Mouse (Mus musculus): Measurements from ENCODE around the gene Arhgap22. TPM values are rescaled to one million over a fixed set of nuclear protein-coding genes. Genes with fewer than 3 reads are reported as not detected.

Gene Arhgap22
- polyA plus RNA-seq, 1 experiment from 2014 or later: 1.8 TPM

- no peak overlapping the region for H3K9ac ChIP-seq (ENCODE audit: low read length)
- WGBS: 92% methylated on average over 5 of the region's 5 CpGs
- H3K36me3 ChIP-seq (ENCODE audit: control insufficient read depth, insufficient read depth, low read length): no peaks in the 10 kb centered on the region
- no peaks in the 10 kb centered on the region for H3K9me3 ChIP-seq (ENCODE audit: control insufficient read depth, low read length)
- no peak overlapping the region for H3K4me2 ChIP-seq (ENCODE audit: low read depth, low read length, severe bottlenecking)
- no peaks in the 10 kb centered on the region for H3K4me1 ChIP-seq (replicated peaks; ENCODE audit: control insufficient read depth, insufficient read depth, low read length)
- H3K4me3 ChIP-seq (ENCODE audit: low read depth, low read length): no peak overlapping the region
- ATAC-seq (replicated peaks; ENCODE audit: low FRiP score): no peak
- H3K27ac ChIP-seq (ENCODE audit: low read depth, low read length): no peak overlapping the region
- H3K27me3 ChIP-seq (ENCODE audit: control insufficient read depth, insufficient read depth, low read length): no peaks in the 10 kb centered on the region
- DNase-seq (ENCODE audit: low spot score): peak; percentile 36
Observed at GRCm38 (mm10) chr14:33363611-33364010, 149.8 kb downstream of the Arhgap22 start.

- Histone ChIP-seq H3K27ac (ENCODE audit: low read depth, low read length) (no peak overlapping the region), H3K9me3 (ENCODE audit: control insufficient read depth, low read length) (no peaks in the 10 kb centered on the region), H3K4me2 (ENCODE audit: low read depth, low read length, severe bottlenecking) (no peak overlapping the region), H3K36me3 (ENCODE audit: control insufficient read depth, insufficient read depth, low read length) (no peaks in the 10 kb centered on the region), H3K9ac (ENCODE audit: low read length) (no peak overlapping the region), H3K4me1 (replicated peaks; ENCODE audit: control insufficient read depth, insufficient read depth, low read length) (no peaks in the 10 kb centered on the region), H3K27me3 (ENCODE audit: control insufficient read depth, insufficient read depth, low read length) (no peaks in the 10 kb centered on the region), H3K4me3 (ENCODE audit: low read depth, low read length) (no peak overlapping the region)
- 84% methylated on average over 2 of the region's 2 CpGs for WGBS
- no peak for ATAC-seq (replicated peaks; ENCODE audit: low FRiP score)
- peak; percentile 30 for DNase-seq (ENCODE audit: low spot score)
Observed at GRCm38 (mm10) chr14:33364061-33364460, 150.2 kb downstream of the Arhgap22 start.

- ATAC-seq (replicated peaks; ENCODE audit: low FRiP score): no peak
- peak; percentile 51 for DNase-seq (ENCODE audit: low spot score)
- no peaks in the 10 kb centered on the region for H3K36me3 ChIP-seq (ENCODE audit: control insufficient read depth, insufficient read depth, low read length)
- H3K27me3 ChIP-seq (ENCODE audit: control insufficient read depth, insufficient read depth, low read length): no peaks in the 10 kb centered on the region
- no peak overlapping the region for H3K4me3 ChIP-seq (ENCODE audit: low read depth, low read length)
- H3K9me3 ChIP-seq (ENCODE audit: control insufficient read depth, low read length): no peaks in the 10 kb centered on the region
- 78% methylated on average over 30 of the region's 30 CpGs for WGBS
- H3K4me1 ChIP-seq (replicated peaks; ENCODE audit: control insufficient read depth, insufficient read depth, low read length): no peaks in the 10 kb centered on the region
- H3K4me2 ChIP-seq (ENCODE audit: low read depth, low read length, severe bottlenecking): no peak overlapping the region
- no peak overlapping the region for H3K9ac ChIP-seq (ENCODE audit: low read length)
- no peak overlapping the region for H3K27ac ChIP-seq (ENCODE audit: low read depth, low read length)
Observed at GRCm38 (mm10) chr14:33366891-33367777, 153.3 kb downstream of the Arhgap22 start.

DNA sequence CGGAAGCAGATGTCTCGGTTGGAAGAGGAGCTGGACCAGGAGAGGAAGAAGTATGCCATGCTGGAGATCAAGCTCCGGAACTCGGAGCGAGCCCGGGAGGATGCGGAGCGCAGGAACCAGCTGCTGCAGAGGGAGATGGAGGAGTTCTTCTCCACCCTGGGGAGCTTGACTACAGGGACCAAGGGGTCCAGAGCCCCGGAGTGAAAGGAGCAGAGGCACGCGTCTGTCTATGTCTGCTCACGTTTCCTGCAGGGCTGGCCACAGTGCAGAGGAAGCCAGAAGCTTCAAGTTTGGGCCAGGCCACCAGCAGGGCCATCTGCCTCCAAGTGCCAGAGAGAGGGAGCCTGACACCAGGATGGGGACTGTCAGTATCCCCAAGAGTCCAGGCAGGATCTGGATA lies 155.5 kb downstream of the Arhgap22 start:
- Histone ChIP-seq H3K4me3 (ENCODE audit: low read depth, low read length) (no peak overlapping the region), H3K27ac (ENCODE audit: low read depth, low read length) (no peak overlapping the region), H3K9me3 (ENCODE audit: control insufficient read depth, low read length) (no peaks in the 10 kb centered on the region), H3K4me1 (replicated peaks; ENCODE audit: control insufficient read depth, insufficient read depth, low read length) (no peaks in the 10 kb centered on the region), H3K9ac (ENCODE audit: low read length) (no peak overlapping the region), H3K27me3 (ENCODE audit: control insufficient read depth, insufficient read depth, low read length) (no peaks in the 10 kb centered on the region), H3K36me3 (ENCODE audit: control insufficient read depth, insufficient read depth, low read length) (no peaks in the 10 kb centered on the region), H3K4me2 (ENCODE audit: low read depth, low read length, severe bottlenecking) (no peak overlapping the region)
- ATAC-seq (replicated peaks; ENCODE audit: low FRiP score) (no peak), DNase-seq (ENCODE audit: low spot score) (peak; percentile 38)
- 91% methylated on average over 12 of the region's 12 CpGs for WGBS

GRCm38 (mm10) chr14:33370056-33370455 lies 156.2 kb downstream of the Arhgap22 start:
- Histone ChIP-seq H3K4me2 (ENCODE audit: low read depth, low read length, severe bottlenecking) (no peak overlapping the region), H3K4me3 (ENCODE audit: low read depth, low read length) (no peak overlapping the region), H3K9me3 (ENCODE audit: control insufficient read depth, low read length) (no peaks in the 10 kb centered on the region), H3K9ac (ENCODE audit: low read length) (no peak overlapping the region), H3K27ac (ENCODE audit: low read depth, low read length) (no peak overlapping the region), H3K4me1 (replicated peaks; ENCODE audit: control insufficient read depth, insufficient read depth, low read length) (no peaks in the 10 kb centered on the region), H3K27me3 (ENCODE audit: control insufficient read depth, insufficient read depth, low read length) (no peaks in the 10 kb centered on the region), H3K36me3 (ENCODE audit: control insufficient read depth, insufficient read depth, low read length) (no peaks in the 10 kb centered on the region)
- ATAC-seq (replicated peaks; ENCODE audit: low FRiP score) (0 out of 2 replicates have a peak, but pooled peaks have one; percentile 32), DNase-seq (ENCODE audit: low spot score) (no peak)
- 12% methylated on average over 7 of the region's 7 CpGs for WGBS

DNA sequence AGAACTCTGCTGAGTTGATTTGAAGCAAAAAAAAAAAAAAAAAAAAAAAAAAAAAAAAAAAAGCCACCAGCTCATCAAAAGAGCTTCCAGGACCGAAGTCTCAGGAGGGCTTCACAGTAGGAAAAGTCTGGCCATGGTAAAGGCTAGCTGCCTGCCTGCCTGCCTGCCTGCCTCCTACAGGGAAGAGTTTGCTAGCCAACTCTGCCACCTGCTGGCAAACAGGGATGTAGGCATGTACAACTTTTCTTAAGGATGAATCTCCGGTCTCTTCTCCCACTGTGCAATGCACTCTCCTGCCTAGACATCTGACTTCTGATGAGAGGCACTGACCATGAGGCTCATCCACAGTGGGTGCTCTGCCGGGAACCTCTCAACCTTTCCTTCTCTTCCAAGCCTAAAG lies 157.4 kb downstream of the Arhgap22 start:
- Histone ChIP-seq H3K27ac (ENCODE audit: low read depth, low read length) (no peak overlapping the region), H3K9me3 (ENCODE audit: control insufficient read depth, low read length) (no peaks in the 10 kb centered on the region), H3K9ac (ENCODE audit: low read length) (no peak overlapping the region), H3K27me3 (ENCODE audit: control insufficient read depth, insufficient read depth, low read length) (no peaks in the 10 kb centered on the region), H3K36me3 (ENCODE audit: control insufficient read depth, insufficient read depth, low read length) (no peaks in the 10 kb centered on the region), H3K4me1 (replicated peaks; ENCODE audit: control insufficient read depth, insufficient read depth, low read length) (no peaks in the 10 kb centered on the region), H3K4me2 (ENCODE audit: low read depth, low read length, severe bottlenecking) (no peak overlapping the region), H3K4me3 (ENCODE audit: low read depth, low read length) (no peak overlapping the region)
- peak; percentile 79 for DNase-seq (ENCODE audit: low spot score)
- ATAC-seq (replicated peaks; ENCODE audit: low FRiP score): peak; percentile 60
- 19% methylated on average over 3 of the region's 3 CpGs for WGBS

DNA sequence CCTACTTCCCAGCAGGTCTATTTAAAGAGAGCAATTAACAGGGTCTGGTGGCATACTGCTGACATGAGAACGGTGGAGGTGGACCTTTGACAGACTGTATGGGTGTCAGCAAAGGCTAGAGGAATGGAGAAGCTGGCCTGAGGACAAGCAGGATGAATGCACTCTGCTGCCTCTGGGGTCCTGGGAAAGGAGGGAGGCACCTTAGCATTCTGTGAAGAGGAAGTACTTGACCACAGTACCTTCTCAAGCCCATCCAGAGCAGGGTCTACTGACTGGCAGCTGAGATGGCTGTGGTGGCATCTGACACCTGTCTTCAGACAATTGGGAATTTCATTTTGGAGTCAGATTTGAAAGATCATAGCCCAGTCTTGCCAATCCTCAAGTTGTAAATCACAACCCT lies 159.4 kb downstream of the Arhgap22 start:
- Histone ChIP-seq H3K4me1 (replicated peaks; ENCODE audit: control insufficient read depth, insufficient read depth, low read length) (no peaks in the 10 kb centered on the region), H3K36me3 (ENCODE audit: control insufficient read depth, insufficient read depth, low read length) (no peaks in the 10 kb centered on the region), H3K4me2 (ENCODE audit: low read depth, low read length, severe bottlenecking) (no peak overlapping the region), H3K9me3 (ENCODE audit: control insufficient read depth, low read length) (no peaks in the 10 kb centered on the region), H3K9ac (ENCODE audit: low read length) (no peak overlapping the region), H3K27me3 (ENCODE audit: control insufficient read depth, insufficient read depth, low read length) (no peaks in the 10 kb centered on the region), H3K4me3 (ENCODE audit: low read depth, low read length) (no peak overlapping the region), H3K27ac (ENCODE audit: low read depth, low read length) (no peak overlapping the region)
- WGBS: 70% methylated on average over 1 of the region's 1 CpGs
- DNase-seq (ENCODE audit: low spot score): no peak
- ATAC-seq (replicated peaks; ENCODE audit: low FRiP score): no peak

GRCm38 (mm10) chr14:33374089-33374488 lies 160.3 kb downstream of the Arhgap22 start:
- H3K9ac ChIP-seq (ENCODE audit: low read length): no peak overlapping the region
- H3K36me3 ChIP-seq (ENCODE audit: control insufficient read depth, insufficient read depth, low read length): no peaks in the 10 kb centered on the region
- H3K9me3 ChIP-seq (ENCODE audit: control insufficient read depth, low read length): no peaks in the 10 kb centered on the region
- no peak overlapping the region for H3K27ac ChIP-seq (ENCODE audit: low read depth, low read length)
- no peak overlapping the region for H3K4me3 ChIP-seq (ENCODE audit: low read depth, low read length)
- no peak for ATAC-seq (replicated peaks; ENCODE audit: low FRiP score)
- no peaks in the 10 kb centered on the region for H3K4me1 ChIP-seq (replicated peaks; ENCODE audit: control insufficient read depth, insufficient read depth, low read length)
- no peak for DNase-seq (ENCODE audit: low spot score)
- no peak overlapping the region for H3K4me2 ChIP-seq (ENCODE audit: low read depth, low read length, severe bottlenecking)
- WGBS: 87% methylated on average over 1 of the region's 1 CpGs
- no peaks in the 10 kb centered on the region for H3K27me3 ChIP-seq (ENCODE audit: control insufficient read depth, insufficient read depth, low read length)

DNA sequence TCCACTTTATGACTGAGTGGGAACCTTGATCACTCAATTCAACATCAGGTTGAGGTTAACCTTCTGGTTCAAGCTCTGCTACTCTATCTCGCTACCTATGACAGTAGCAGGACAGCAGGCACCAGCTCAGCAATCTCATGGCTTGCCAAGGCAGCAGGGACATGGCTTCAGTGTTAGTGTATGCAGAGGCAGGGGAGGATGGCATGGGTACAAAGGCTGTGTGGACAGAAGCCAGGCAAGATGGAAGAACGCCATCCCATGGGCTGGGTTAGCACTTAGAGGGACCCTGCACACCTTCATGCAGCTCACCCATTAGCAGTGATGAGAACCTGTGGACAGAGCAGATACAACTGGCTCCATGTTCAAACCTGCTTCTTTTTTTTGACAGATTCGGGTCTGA lies 163.4 kb downstream of the Arhgap22 start:
- no peak for DNase-seq (ENCODE audit: low spot score)
- Histone ChIP-seq H3K9me3 (ENCODE audit: control insufficient read depth, low read length) (no peaks in the 10 kb centered on the region), H3K27me3 (ENCODE audit: control insufficient read depth, insufficient read depth, low read length) (no peaks in the 10 kb centered on the region), H3K36me3 (ENCODE audit: control insufficient read depth, insufficient read depth, low read length) (no peaks in the 10 kb centered on the region; the same call in 1 of the 2 replicates), H3K4me3 (ENCODE audit: low read depth, low read length) (no peak overlapping the region), H3K9ac (ENCODE audit: low read length) (no peak overlapping the region), H3K27ac (ENCODE audit: low read depth, low read length) (no peak overlapping the region), H3K4me2 (ENCODE audit: low read depth, low read length, severe bottlenecking) (no peak overlapping the region), H3K4me1 (replicated peaks; ENCODE audit: control insufficient read depth, insufficient read depth, low read length) (no peaks in the 10 kb centered on the region)
- ATAC-seq (replicated peaks; ENCODE audit: low FRiP score): no peak
- WGBS: 92% methylated on average over 3 of the region's 3 CpGs
